Mouse (Mus musculus) intestine, embryonic 16.5 days (tissue): ENCODE data around the gene Qk. TPM values are rescaled to one million over a fixed set of nuclear protein-coding genes. Genes with fewer than 3 reads are reported as not detected.
A peak's percentile ranks its signal among the peaks of the same experiment; 100 is the strongest.

Source experiments
- ATAC-seq: fragments of 200-750 bp; cut with Nextera tagmentation; 2 replicates; pipeline ENCODE4 v1.8.0; 2017; ENCODE audit warnings: moderate TSS enrichment, moderate library complexity
- H3K27ac ChIP-seq: fragments of 300-500 bp; sonication (generic); 2 replicates; pipeline ENCODE4 v1.5.1; 2014; ENCODE audit warnings: mild to moderate bottlenecking, low read length
- H3K27me3 ChIP-seq: fragments of 300-500 bp; sonication (generic); replicated peaks from 2 replicates; pipeline ENCODE4 v1.6.1; 2014; ENCODE audit warnings: low read length, control low read depth, mixed read lengths; ENCODE audit not compliant: control insufficient read depth, insufficient read depth
- H3K36me3 ChIP-seq: fragments of 300-500 bp; sonication (generic); 2 replicates; pipeline ENCODE4 v1.6.1; 2014; ENCODE audit warnings: low read length, control low read depth; ENCODE audit not compliant: control insufficient read depth, insufficient read depth
- H3K4me1 ChIP-seq: fragments of 300-500 bp; sonication (generic); 2 replicates; pipeline ENCODE4 v1.6.1; 2014; ENCODE audit warnings: low read length, control low read depth, mixed read lengths; ENCODE audit not compliant: control insufficient read depth, insufficient read depth
- H3K4me2 ChIP-seq: fragments of 300-500 bp; sonication (generic); 2 replicates; pipeline ENCODE4 v1.6.1; 2014; ENCODE audit warnings: low read depth, low read length, control low read depth
- H3K4me3 ChIP-seq: fragments of 300-500 bp; sonication (generic); 2 replicates; pipeline ENCODE4 v1.5.1; 2014; ENCODE audit warnings: mild to moderate bottlenecking, low read length
- H3K9ac ChIP-seq: fragments of 300-500 bp; sonication (generic); 2 replicates; pipeline ENCODE4 v1.6.1; 2014; ENCODE audit warnings: low read depth, low read length
- H3K9me3 ChIP-seq: fragments of 300-500 bp; sonication (generic); 2 replicates; pipeline ENCODE4 v1.6.1; 2016; ENCODE audit warnings: low read length, control low read depth; ENCODE audit not compliant: control insufficient read depth
- WGBS: fragments of 180-500 bp; shearing (Covaris S2); extraction: QIAGEN DNeasy Blood & Tissue Kit; methylation state at CpG from one replicate; pipeline ENCODE4 v1.1.7; 2014; 5-methylcytosine and 5-hydroxymethylcytosine counted together
- polyA plus RNA-seq: library from polyadenylated mRNA; unstranded; fragments of >200 nt; fragmentation: Nextera tagmentation; extraction: Ambion mirVana; gene quantifications from 2 replicates; pipeline ENCODE4 v1.2.1, GENCODE M21; 2015

The Qk gene
- polyA plus RNA-seq, 1 experiment from 2014 or later, result 9.3 TPM

- peak overlapping the region; percentile 78 for H3K4me3 ChIP-seq
- H3K4me2 ChIP-seq, result peak overlapping the region; percentile 60
- no peaks in the 10 kb centered on the region for H3K36me3 ChIP-seq
- ATAC-seq, result peak; percentile 80
- H3K27ac ChIP-seq, result peak overlapping the region; percentile 96
- H3K27me3 ChIP-seq, result peaks cover 4% of the 10 kb centered on the region; the same call in 1 of the 2 replicates
- H3K9ac ChIP-seq, result peak overlapping the region; percentile 89
- H3K9me3 ChIP-seq, result no peaks in the 10 kb centered on the region
- under 1% methylated on average over 91 of the region's 153 CpGs for WGBS
- no peaks in the 10 kb centered on the region for H3K4me1 ChIP-seq
Observed at GRCm38 (mm10) chr17:10318561-10319430, 858 bp downstream of the Qk start.

GRCm38 (mm10) chr17:10317981-10318551 is 1.6 kb downstream of the Qk start:
- WGBS, result under 1% methylated on average over 46 of the region's 46 CpGs
- H3K27me3 ChIP-seq, result peaks cover 4% of the 10 kb centered on the region; the same call in 1 of the 2 replicates
- H3K9ac ChIP-seq, result peak overlapping the region; percentile 89
- no peaks in the 10 kb centered on the region for H3K36me3 ChIP-seq
- H3K4me1 ChIP-seq, result no peaks in the 10 kb centered on the region
- no peaks in the 10 kb centered on the region for H3K9me3 ChIP-seq
- 0 out of 2 replicates have a peak, but pooled peaks have one; percentile 27 for ATAC-seq
- H3K27ac ChIP-seq, result peak overlapping the region; percentile 96
- H3K4me3 ChIP-seq, result peak overlapping the region; percentile 78
- H3K4me2 ChIP-seq, result peak overlapping the region; percentile 60

DNA sequence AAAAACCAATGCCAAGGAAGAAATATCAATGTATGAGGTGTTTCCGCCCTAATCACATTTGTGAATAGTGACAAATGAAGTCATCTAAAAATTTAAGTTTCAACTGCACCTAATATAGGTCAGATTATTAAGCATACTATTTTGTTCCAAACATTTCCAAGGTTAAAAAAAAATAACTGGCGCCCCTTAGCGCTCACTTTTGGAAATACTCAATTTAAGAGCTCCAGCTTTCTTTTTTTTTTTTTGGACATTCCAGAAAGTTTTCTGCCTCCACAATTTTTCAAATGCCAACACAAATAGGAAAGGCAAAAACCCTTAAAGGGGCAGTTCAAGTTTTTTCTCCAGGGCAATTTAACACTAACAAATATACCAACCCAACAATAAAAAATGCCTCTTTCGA is 2.5 kb downstream of the Qk start:
- H3K36me3 ChIP-seq, result no peaks in the 10 kb centered on the region
- peak overlapping the region; percentile 60 for H3K4me2 ChIP-seq
- no peak for ATAC-seq
- no peaks in the 10 kb centered on the region for H3K4me1 ChIP-seq
- H3K27ac ChIP-seq, result peak overlapping the region; percentile 96; the same call in 1 of the 2 replicates
- 10% methylated on average over 4 of the region's 4 CpGs for WGBS
- H3K9ac ChIP-seq, result peak overlapping the region; percentile 89; the same call in 1 of the 2 replicates
- H3K9me3 ChIP-seq, result no peaks in the 10 kb centered on the region
- H3K4me3 ChIP-seq, result peak overlapping the region; percentile 78
- peaks cover 6% of the 10 kb centered on the region; the same call in 1 of the 2 replicates for H3K27me3 ChIP-seq

GRCm38 (mm10) chr17:10316446-10316845 is 3.2 kb downstream of the Qk start:
- Histone ChIP-seq H3K36me3 (no peaks in the 10 kb centered on the region), H3K9me3 (no peaks in the 10 kb centered on the region), H3K9ac (no peak overlapping the region), H3K4me1 (no peaks in the 10 kb centered on the region), H3K27ac (no peak overlapping the region), H3K27me3 (peaks cover 6% of the 10 kb centered on the region; the same call in 1 of the 2 replicates), H3K4me3 (peak overlapping the region; percentile 23; the same call in 1 of the 2 replicates), H3K4me2 (peak overlapping the region; percentile 45)
- no peak for ATAC-seq
- WGBS, result 11% methylated on average over 1 of the region's 1 CpGs

GRCm38 (mm10) chr17:10310046-10310445 is 9.6 kb downstream of the Qk start:
- Histone ChIP-seq H3K27me3 (peaks cover 8% of the 10 kb centered on the region), H3K27ac (no peak overlapping the region), H3K4me3 (no peak overlapping the region), H3K36me3 (no peaks in the 10 kb centered on the region), H3K9me3 (no peaks in the 10 kb centered on the region), H3K9ac (no peak overlapping the region), H3K4me1 (peaks cover 5% of the 10 kb centered on the region), H3K4me2 (no peak overlapping the region)
- no peak for ATAC-seq
- WGBS, result 68% methylated on average over 1 of the region's 1 CpGs

DNA sequence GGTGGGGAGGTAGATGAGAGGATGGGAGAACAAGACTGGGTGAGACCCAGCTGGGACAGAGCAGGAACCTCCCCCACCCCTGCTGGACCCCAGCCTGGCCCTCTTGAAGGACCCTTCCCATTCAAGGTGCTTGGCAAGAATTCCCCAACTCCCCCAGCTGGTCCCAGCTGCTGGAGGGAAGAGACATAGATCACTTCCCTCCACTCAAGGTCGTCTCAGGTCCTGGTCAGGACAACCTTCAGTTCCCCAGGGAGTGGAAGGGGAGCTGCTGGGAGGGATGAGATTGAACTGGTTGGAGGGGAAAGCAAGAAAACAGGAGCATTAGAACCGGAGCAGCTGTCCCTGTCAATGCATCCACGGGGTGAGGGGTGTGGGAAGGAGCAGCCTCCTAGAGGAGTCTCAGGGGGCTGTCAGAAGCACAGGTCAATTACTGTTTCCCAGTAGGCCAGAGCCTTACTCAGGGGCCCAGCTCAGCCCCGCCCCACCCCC is 10.5 kb downstream of the Qk start:
- H3K36me3 ChIP-seq, result no peaks in the 10 kb centered on the region
- no peak overlapping the region for H3K9ac ChIP-seq
- no peaks in the 10 kb centered on the region for H3K9me3 ChIP-seq
- H3K4me3 ChIP-seq, result no peak overlapping the region
- peaks cover 8% of the 10 kb centered on the region for H3K27me3 ChIP-seq
- H3K4me2 ChIP-seq, result no peak overlapping the region
- H3K4me1 ChIP-seq, result peaks cover 5% of the 10 kb centered on the region
- no peak for ATAC-seq
- H3K27ac ChIP-seq, result no peak overlapping the region
- 37% methylated on average over 4 of the region's 4 CpGs for WGBS

- no peak overlapping the region for H3K27ac ChIP-seq
- H3K36me3 ChIP-seq, result no peaks in the 10 kb centered on the region
- H3K9me3 ChIP-seq, result no peaks in the 10 kb centered on the region
- peaks cover 5% of the 10 kb centered on the region for H3K27me3 ChIP-seq
- H3K4me3 ChIP-seq, result no peak overlapping the region
- H3K4me2 ChIP-seq, result no peak overlapping the region
- WGBS, result 62% methylated on average over 2 of the region's 2 CpGs
- no peak for ATAC-seq
- peaks cover 5% of the 10 kb centered on the region for H3K4me1 ChIP-seq
- no peak overlapping the region for H3K9ac ChIP-seq
Observed at GRCm38 (mm10) chr17:10306424-10306823, 13.2 kb downstream of the Qk start.

GRCm38 (mm10) chr17:10304001-10304400 is 15.7 kb downstream of the Qk start:
- Histone ChIP-seq H3K4me1 (peaks cover 3% of the 10 kb centered on the region), H3K9me3 (no peaks in the 10 kb centered on the region), H3K9ac (no peak overlapping the region), H3K27me3 (peaks cover under 1% of the 10 kb centered on the region), H3K4me2 (no peak overlapping the region), H3K4me3 (no peak overlapping the region), H3K36me3 (no peaks in the 10 kb centered on the region), H3K27ac (no peak overlapping the region)
- ATAC-seq, result no peak

- Histone ChIP-seq H3K4me1 (peaks cover 2% of the 10 kb centered on the region; the same call in 1 of the 2 replicates), H3K4me3 (no peak overlapping the region), H3K4me2 (no peak overlapping the region), H3K9ac (no peak overlapping the region), H3K36me3 (no peaks in the 10 kb centered on the region), H3K27me3 (no peaks in the 10 kb centered on the region; the same call in 1 of the 2 replicates), H3K27ac (no peak overlapping the region), H3K9me3 (no peaks in the 10 kb centered on the region)
- WGBS, result 50% methylated on average over 4 of the region's 4 CpGs
- ATAC-seq, result no peak
Observed at GRCm38 (mm10) chr17:10300968-10301795, 18.5 kb downstream of the Qk start.
